Mouse (Mus musculus) G1E (cell line): Measurements from ENCODE around the gene Srxn1. TPM values are rescaled to one million over a fixed set of nuclear protein-coding genes. Genes with fewer than 3 reads are reported as not detected.

Experiments used
- ATAC-seq: 2 replicates; pipeline ENCODE4 v1.8.0; 2016; ENCODE audit warnings: mild to moderate bottlenecking; ENCODE audit not compliant: insufficient number of reproducible peaks, poor library complexity, low FRiP score, severe bottlenecking; ENCODE audit errors: extremely low read depth
- DNase-seq: peaks from one replicate; pipeline ENCODE4 v3.0.0; 2012; ENCODE audit warnings: low spot score
- H3K27me3 ChIP-seq: 2 replicates; pipeline ENCODE4 v1.6.1; 2012; ENCODE audit warnings: mild to moderate bottlenecking, low read length, inconsistent platforms; ENCODE audit not compliant: insufficient read depth
- H3K36me3 ChIP-seq: replicated peaks from 2 replicates; pipeline ENCODE3; 2012; ENCODE audit warnings: mild to moderate bottlenecking, inconsistent platforms
- H3K4me1 ChIP-seq: 2 replicates; pipeline ENCODE4 v1.6.1; 2012; ENCODE audit warnings: low read depth, low read length, inconsistent platforms, mixed read lengths; ENCODE audit not compliant: insufficient read depth
- H3K4me3 ChIP-seq: 2 replicates; pipeline ENCODE4 v1.5.1; 2012; ENCODE audit warnings: low read depth, mild to moderate bottlenecking, inconsistent platforms, low read length, moderate library complexity, mixed read lengths
- H3K9me3 ChIP-seq: replicated peaks from 2 replicates; pipeline ENCODE4 v1.6.1; 2012; ENCODE audit warnings: inconsistent platforms
- CTCF ChIP-seq: IDR thresholded peaks from 2 replicates; pipeline ENCODE4 v1.5.1; 2012; ENCODE audit warnings: low read depth, low read length, inconsistent platforms, mixed read lengths
- GATA1 ChIP-seq: IDR thresholded peaks from 2 replicates; pipeline ENCODE4 v1.6.1; 2012; ENCODE audit warnings: borderline replicate concordance, low read length, inconsistent platforms, mixed read lengths
- GATA2 ChIP-seq: IDR thresholded peaks from 2 replicates; pipeline ENCODE4 v1.6.1; 2012; ENCODE audit warnings: low read depth, low read length, inconsistent platforms, borderline replicate concordance
- POLR2AphosphoS5 ChIP-seq: IDR thresholded peaks from 2 replicates; pipeline ENCODE4 v1.6.1; 2012; ENCODE audit warnings: low read depth, low read length, inconsistent platforms; ENCODE audit not compliant: insufficient replicate concordance
- TAL1 ChIP-seq: conservative IDR thresholded peaks from 2 replicates; pipeline ENCODE4 v1.6.1; 2012; ENCODE audit warnings: low read depth, low read length, inconsistent platforms, mixed read lengths
- polyA plus RNA-seq: library from polyadenylated mRNA; stranded (reverse); fragments of >175 nt; gene quantifications from 2 replicates; pipeline ENCODE4 v1.2.3, GENCODE M21; 2012
- total RNA-seq, 2 experiments: library from RNA; stranded (forward) in 1 of 2; stranded (reverse) in 1 of 2; fragments of 200-1000 nt in 1 of 2; fragments of >200 nt in 1 of 2; fragmentation: Nextera tagmentation in 1 of 2; gene quantifications; 2 replicates each; pipeline ENCODE4 v1.2.3; 2014 to 2017

Gene Srxn1
- total and polyA plus RNA-seq, 3 experiments, result 2.9 to 17.8 (median 4.0) TPM

GRCm38 (mm10) chr2:152141491-152141890 is 36.2 kb downstream of the Srxn1 start:
- H3K36me3 ChIP-seq, result no peaks in the 10 kb centered on the region
- peaks cover 4% of the 10 kb centered on the region; the same call in 1 of the 2 replicates for H3K4me1 ChIP-seq
- TF ChIP-seq TAL1 (no peak), CTCF (no peak), GATA2 (no peak), POLR2AphosphoS5 (no peak), GATA1 (no peak)
- no peak overlapping the region for H3K4me3 ChIP-seq
- DNase-seq (no peak), ATAC-seq (no peak)
- H3K27me3 ChIP-seq, result peaks cover 17% of the 10 kb centered on the region; the same call in 1 of the 2 replicates
- H3K9me3 ChIP-seq, result peaks cover 5% of the 10 kb centered on the region; the same call in 1 of the 2 replicates

DNA sequence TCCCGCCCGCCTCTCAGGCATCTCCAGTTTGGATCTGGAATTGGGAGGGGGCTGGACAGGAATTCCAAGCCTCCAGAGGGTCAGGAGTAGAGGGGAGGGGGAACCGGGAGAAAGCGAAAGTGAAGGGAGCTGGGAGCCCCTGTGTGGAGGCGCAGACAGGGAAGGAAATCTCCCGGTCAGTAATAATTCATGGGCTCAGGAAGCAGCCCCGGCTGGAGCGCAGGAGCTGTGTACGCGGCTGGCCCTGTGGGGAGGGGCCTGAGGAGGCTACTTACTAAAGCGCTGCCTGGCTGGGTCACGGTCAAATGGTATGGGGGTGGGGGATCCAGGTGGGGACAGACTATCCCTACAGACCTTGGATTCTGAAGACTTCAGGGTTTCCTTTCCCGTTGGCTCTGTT is 36.7 kb downstream of the Srxn1 start:
- ATAC-seq (no peak), DNase-seq (no peak)
- TF ChIP-seq POLR2AphosphoS5 (no peak), GATA1 (no peak), CTCF (no peak), TAL1 (no peak), GATA2 (no peak)
- peaks cover 4% of the 10 kb centered on the region; the same call in 1 of the 2 replicates for H3K4me1 ChIP-seq
- H3K9me3 ChIP-seq, result peaks cover 5% of the 10 kb centered on the region; the same call in 1 of the 2 replicates
- no peaks in the 10 kb centered on the region for H3K36me3 ChIP-seq
- peaks cover 17% of the 10 kb centered on the region; the same call in 1 of the 2 replicates for H3K27me3 ChIP-seq
- no peak overlapping the region; the same call in 1 of the 2 replicates for H3K4me3 ChIP-seq

DNA sequence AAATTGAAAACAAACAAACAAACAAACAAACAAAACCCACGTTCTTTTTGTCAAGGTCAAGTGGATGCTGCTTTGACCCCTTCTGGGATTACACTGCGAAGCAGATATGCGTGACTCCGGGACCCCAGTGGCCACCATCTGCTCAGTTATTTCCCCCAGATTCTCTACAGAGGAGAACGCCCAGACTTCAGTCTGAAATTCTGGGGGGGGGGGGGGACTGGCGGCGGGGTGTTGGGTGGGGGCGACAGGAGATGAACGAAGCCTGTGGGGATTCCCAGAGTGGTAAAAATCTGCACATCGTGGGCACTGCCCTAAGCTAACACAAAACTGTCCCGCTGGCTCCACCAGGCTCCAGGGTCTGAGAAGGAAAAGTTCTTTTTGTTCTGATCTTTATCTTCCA is 37.3 kb downstream of the Srxn1 start:
- H3K4me3 ChIP-seq, result no peak overlapping the region
- H3K27me3 ChIP-seq, result peaks cover 18% of the 10 kb centered on the region
- no peak for ATAC-seq

GRCm38 (mm10) chr2:152143279-152144157 is 38.2 kb downstream of the Srxn1 start, which contains the start of gene Tcf15:
TSS of gene Tcf15 (plus strand) at chr2:152143561.
- Histone ChIP-seq H3K9me3 (peaks cover 5% of the 10 kb centered on the region; the same call in 1 of the 2 replicates), H3K4me3 (peak within 1 kb of the TSS; percentile 15; the same call in 1 of the 2 replicates), H3K36me3 (no peaks in the 10 kb centered on the region), H3K4me1 (peaks cover 4% of the 10 kb centered on the region; the same call in 1 of the 2 replicates), H3K27me3 (peaks cover 21% of the 10 kb centered on the region)
- no peak for TF ChIP-seq CTCF
- TF ChIP-seq GATA1, result no peak
- TF ChIP-seq GATA2, result no peak
- TF ChIP-seq TAL1, result no peak
- TF ChIP-seq POLR2AphosphoS5, result no peak
- ATAC-seq (no peak), DNase-seq (no peak)

More for the DNA sequence above, 37.3 kb downstream of the Srxn1 start:
- Histone ChIP-seq H3K36me3 (no peaks in the 10 kb centered on the region), H3K9me3 (peaks cover 5% of the 10 kb centered on the region; the same call in 1 of the 2 replicates), H3K4me1 (peaks cover 4% of the 10 kb centered on the region; the same call in 1 of the 2 replicates)
- TF ChIP-seq GATA1 (no peak), TAL1 (no peak), GATA2 (no peak), CTCF (no peak), POLR2AphosphoS5 (no peak)
- DNase-seq, result no peak

DNA sequence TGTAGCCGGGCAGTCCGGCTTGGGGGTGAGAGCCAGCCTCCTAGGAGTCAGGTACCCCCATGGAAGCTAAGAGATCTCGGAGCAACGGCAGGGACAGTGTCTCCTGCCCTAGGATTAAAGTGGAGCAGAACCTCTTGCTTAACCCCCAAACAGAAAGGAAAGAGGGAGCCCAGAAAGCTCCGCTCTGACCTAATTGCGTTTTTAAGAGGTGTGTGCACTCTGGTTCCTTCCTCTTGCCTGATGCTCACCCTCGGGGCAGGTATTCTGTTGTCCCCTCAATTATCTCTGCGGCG is 38.8 kb downstream of the Srxn1 start:
- H3K27me3 ChIP-seq, result peaks cover 21% of the 10 kb centered on the region
- H3K9me3 ChIP-seq, result peaks cover 5% of the 10 kb centered on the region; the same call in 1 of the 2 replicates
- peaks cover 4% of the 10 kb centered on the region; the same call in 1 of the 2 replicates for H3K4me1 ChIP-seq
- H3K4me3 ChIP-seq, result no peak overlapping the region
- no peak for TF ChIP-seq CTCF
- no peak for TF ChIP-seq GATA1
- TF ChIP-seq TAL1, result no peak
- no peak for TF ChIP-seq GATA2
- DNase-seq, result no peak
- no peak for ATAC-seq
- no peaks in the 10 kb centered on the region for H3K36me3 ChIP-seq

DNA sequence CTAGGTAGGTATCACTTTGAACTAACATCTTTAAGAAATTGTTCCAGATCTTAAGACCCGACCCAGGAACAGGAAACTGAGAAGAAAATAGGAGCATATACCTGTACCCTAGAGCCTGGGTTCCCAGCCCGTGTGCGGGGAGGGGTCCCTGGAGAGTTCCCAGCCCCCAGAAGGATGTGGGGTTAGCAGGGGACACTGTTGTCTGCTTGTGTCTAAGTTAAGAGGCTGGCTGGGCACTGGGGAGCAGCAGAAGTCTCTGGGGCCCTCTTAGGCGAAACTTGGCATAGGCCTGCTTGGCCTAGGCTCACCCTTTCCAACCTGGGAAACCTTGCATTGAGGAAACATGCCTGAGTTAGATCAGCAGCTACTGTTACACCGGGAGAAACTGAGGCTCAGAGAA is 39.2 kb downstream of the Srxn1 start:
- peaks cover 5% of the 10 kb centered on the region; the same call in 1 of the 2 replicates for H3K9me3 ChIP-seq
- DNase-seq (no peak), ATAC-seq (no peak)
- TF ChIP-seq GATA2 (no peak), POLR2AphosphoS5 (no peak), GATA1 (no peak), TAL1 (no peak), CTCF (no peak)
- peaks cover 4% of the 10 kb centered on the region; the same call in 1 of the 2 replicates for H3K4me1 ChIP-seq
- H3K27me3 ChIP-seq, result peaks cover 21% of the 10 kb centered on the region
- H3K36me3 ChIP-seq, result no peaks in the 10 kb centered on the region
- H3K4me3 ChIP-seq, result no peak overlapping the region
